Mouse (Mus musculus) CD8-positive naive resting alpha-beta T cell, adult 2 months (primary cell): ENCODE results near the gene Slfn3.
"Not testable (repeated sequence)": the region's sequence is repeated elsewhere in the genome, so short reads cannot be mapped to it uniquely, and the experiment has no call there.

Source experiments
- DNase-seq, 2 experiments: peaks; one replicate each; pipeline ENCODE4 v3.0.0; 2022; ENCODE audit warnings: low read depth in 2 of 2, low spot score in 2 of 2

Gene Slfn3

DNA sequence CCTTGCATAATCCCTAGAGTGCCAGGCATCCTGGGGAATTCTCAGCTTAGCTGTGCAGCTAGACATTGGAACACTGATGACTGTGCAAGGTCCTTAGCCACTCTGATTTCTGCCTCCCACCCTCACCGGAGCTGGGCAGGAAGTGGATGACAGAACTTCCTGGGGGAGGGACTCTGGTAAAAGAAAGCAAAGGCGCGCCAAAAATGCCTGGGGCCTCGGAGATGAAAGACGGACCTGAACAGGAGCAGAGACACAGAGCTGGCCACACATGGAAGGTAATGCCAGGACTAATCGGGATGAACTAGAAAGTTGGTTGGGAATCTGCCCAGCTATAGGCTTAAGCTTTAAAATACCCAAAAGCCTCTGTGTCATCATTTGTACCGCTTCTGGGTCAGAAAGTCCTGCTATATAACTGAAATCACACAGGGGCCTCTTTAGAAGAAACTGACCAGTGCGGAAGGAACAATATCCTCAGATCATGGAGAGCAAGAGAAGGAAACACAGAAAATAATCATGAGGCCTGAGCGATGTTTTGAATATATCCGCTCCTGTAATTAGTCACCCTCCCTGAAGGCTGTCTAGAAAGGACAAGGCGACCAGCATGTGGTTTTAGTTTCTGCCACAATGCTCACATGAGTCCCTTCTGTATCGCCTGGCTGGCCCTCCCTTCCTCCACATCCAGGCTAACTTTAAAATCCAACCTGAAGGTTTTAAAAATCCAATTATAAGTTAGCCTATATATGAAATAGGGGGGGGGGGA lies at the start of gene Slfn3:
Slfn3 (plus strand) TSS at position 197 of the 760 bp plus-strand sequence.
- peak; percentile 57 to 70 for DNase-seq

DNA sequence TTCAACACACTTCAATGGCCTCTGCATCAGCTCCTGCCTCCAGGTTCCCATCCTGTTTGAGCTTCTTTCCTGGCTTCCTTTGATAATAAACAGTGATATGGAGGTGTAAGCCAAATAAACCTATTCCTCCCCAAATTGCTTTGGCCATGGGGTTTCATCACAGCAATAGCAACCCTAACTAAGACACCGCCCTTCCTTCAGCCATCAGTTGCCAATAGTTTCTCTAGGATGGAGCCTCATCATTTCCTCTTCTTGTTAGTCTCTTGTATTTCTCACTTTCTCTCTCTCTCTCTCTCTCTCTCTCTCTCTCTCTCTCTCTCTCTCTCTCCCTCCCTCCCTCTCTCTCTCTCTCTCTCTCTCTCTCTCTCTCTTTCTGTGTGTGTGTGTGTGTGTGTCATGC lies 42.2 kb upstream of the Slfn3 start:
- not testable (repeated sequence) for DNase-seq

DNA sequence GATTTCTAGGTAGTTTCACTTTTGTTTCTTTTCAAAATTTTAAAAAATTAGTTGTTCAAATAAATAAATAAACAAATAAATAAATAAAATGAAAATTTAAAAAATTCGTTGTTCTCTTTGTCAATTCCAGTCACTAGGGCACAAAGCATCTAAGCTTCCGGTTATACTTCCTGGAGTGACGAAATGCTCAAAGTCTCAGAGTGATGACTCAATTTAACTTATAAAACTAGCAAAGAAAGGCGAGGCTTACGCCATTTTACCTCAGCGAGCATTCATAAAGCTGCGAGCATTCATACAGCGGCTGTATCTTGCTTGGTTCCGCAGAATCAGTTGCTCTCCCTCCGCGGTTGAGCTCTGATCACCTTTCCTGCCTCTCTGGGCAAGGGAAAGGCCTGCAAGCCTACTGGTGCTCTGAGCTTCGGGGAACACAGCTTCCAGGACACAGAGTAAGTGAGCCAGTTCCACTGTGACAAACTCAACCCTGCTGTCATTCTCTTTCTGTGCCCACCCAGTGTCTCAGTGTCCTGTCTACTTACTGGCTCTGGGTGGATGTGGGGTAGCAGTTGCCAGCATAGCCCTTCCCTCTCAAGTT lies 16.1 kb upstream of the Slfn3 start, which contains the start of gene Slfn4:
Slfn4 (plus strand) TSS at position 239 of the 592 bp plus-strand sequence.
- DNase-seq: no peak

DNA sequence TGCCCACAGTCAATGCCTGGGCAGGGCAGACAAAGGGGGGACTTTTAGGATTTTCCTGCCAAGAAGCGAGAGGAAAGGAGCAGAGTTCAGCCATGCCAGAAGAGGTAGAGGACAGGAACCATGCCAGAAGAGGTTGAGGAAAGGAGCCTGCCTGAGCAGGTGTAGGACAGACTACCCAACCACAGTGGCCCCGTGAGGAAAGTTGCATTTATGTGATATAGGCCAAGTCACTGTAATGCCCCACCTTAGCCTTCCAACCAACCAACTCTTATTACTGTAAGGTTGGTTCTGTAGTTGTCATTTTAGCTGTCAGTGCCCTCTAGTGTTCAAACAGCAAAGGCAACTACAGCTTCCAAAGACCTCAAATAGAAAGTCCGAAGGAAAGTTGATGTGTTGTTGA lies 871 bp downstream of the Slfn3 start:
- peak; percentile 10 to 42 for DNase-seq

DNA sequence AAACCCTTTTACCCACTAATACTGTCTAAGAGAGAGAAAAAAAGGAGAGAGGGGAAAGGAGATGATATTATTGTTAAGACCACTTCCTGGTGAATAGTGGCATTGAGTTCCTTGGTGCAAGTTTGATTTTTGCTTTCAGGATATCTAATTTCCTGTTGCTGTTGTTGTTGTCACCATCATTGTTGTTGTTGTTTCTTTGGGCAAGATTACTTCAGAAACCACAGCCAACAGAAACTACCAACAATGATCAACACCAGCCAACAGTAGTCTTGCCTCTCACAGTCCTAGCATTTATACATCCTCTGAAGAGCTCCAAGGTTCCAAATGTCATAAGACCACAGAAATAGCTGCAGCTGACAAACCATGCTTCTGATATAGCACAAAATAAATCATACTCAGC lies 13.9 kb downstream of the Slfn3 start:
- no peak for DNase-seq

DNA sequence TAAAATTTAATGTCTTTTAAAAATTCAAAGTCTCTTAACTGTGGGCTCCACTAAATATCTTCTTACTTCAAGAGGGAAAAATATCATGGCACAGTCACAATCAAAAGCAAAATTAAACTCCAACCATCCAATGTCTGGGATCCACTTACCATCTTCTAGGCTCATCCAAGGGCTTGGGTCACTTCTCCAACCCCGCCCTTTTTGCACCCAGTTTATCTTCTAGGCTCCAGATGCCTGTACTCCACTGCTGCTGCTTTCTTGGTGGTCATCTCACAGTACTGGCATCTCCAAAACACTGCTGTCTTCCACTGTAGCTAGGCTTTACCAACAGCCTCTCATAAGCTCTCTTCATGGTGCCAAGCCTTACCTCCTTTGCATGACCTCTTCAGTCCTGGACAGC lies 25.0 kb downstream of the Slfn3 start:
- no peak for DNase-seq

DNA sequence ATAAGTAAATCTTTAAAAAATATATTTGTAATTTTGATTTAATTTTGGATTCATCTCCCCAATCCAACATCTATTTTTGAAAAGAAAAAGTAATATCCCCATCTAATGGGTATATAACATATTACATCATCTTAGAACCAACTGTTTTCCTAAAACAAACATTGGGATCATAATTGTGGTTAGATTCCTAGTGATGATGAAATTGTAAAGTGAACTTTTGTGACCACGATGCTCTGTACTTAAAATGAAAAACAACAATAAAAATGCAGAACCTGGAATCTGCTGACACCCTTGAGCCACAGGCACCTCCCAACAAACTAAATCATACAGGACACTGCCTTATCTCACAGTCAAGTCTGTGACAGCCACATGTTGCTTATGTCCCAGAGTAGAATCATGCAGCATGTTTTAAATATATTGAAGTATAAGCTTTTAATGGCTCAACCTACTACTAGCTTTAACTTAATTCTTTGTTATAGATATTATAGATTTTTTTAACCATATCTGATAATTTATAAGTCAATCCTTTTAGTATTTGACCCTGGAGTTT lies 30.3 kb downstream of the Slfn3 start:
- no peak for DNase-seq

DNA sequence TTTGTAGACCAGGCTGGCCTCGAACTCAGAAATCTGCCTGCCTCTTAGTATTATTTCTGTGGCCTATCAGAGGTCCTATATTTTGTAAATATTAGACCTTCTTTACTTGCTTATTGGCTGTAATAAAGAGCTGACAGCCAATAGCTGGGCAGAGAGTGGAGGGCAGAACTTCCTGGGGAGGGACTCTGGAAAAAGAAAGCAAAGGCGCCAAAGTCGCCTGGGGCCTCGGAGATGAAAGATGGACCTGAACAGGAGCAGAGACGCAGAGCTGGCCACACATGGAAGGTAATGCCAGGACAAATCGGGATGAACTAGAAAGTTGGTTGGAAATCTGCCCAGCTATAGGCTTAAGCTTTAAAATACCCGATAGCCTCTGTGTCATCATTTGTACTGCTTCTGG lies 32.2 kb downstream of the Slfn3 start:
- peak; percentile 11 to 28 for DNase-seq

DNA sequence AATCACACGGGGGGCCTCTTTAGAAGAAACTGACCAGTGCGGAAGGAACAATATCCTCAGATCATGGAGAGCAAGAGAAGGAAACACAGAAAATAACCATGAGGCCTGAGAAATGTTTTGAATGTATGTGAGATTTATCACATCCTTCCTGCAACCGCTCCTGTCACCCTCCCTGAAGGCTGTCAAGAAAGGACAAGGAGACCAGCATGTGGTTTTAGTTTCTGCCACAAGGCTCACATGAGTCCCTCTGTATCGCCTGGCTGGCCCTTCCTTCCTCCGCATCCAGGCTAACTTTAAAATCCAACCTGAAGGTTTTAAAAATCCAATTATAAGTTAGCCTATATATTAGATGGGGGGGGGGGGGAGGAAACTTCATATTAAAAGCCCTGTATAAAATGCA lies 32.7 kb downstream of the Slfn3 start:
- peak in 1 of 2 experiments; percentile 10 for DNase-seq

DNA sequence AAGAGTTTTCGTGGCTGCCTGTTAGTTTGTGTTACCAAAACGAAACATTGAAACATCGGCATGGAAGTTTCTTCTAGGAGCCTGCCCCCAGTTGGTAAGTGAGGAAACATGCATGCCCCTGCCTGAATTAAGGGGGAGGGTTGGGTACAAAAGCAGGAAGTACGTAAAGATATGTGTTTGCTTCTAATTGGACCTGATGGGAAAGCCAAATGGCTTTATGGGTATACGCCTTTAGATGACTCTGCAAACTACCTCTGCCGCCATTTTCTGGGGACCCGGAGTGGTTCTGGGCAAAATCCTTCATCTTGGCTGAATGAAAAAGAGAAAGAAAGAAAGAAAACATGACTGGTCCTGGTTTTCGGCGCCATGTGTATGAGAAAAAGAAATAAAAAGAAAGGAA lies 33.1 kb downstream of the Slfn3 start:
- DNase-seq: peak; percentile 65 to 74

DNA sequence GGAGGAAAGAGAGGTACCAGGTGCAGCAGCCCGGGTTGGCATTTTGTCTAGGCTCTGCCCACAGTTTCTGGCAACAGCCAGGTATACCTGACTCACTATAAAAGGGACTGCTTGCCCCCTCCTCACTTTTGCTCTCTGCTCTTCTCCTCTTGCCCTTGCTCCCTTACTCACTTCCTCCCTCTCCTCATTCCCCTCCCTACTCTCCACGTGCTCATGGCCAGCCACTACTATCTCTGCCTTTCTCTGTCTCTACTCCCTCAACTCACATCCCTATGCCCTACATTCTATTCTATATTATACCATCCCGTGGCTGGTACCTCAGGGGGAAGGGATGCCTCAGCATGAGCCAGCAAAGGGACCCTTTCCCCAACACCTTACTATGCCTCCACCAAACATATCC lies 33.6 kb downstream of the Slfn3 start:
- peak in 1 of 2 experiments; percentile 3 for DNase-seq

DNA sequence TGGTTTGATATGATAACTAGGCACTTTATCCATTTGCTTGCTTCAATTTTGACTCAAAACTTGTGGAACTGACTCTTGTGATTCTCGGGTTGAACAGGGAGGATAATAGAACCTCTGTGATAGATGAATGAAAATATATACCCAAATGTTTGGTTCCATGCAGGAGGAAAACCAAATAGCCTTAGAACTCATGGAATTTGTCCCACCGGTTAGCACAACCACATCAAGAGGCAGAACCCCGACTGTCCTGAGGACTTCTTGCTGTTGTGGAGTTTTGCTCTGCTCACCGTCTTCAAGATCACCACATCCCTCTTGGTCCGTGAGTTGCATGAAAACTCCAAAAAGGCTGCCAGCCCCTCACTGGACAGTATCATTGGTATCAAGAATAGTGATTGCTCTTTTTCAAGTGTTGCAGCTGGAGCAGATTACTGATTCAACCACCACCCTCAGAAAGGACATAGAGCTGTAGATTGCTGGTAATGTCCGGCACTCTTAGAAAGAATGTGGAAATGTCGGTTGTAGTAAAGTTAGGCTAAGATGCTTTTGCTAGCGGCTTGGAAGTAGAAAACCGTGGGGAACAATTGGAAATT lies 34.3 kb downstream of the Slfn3 start:
- DNase-seq: no peak

DNA sequence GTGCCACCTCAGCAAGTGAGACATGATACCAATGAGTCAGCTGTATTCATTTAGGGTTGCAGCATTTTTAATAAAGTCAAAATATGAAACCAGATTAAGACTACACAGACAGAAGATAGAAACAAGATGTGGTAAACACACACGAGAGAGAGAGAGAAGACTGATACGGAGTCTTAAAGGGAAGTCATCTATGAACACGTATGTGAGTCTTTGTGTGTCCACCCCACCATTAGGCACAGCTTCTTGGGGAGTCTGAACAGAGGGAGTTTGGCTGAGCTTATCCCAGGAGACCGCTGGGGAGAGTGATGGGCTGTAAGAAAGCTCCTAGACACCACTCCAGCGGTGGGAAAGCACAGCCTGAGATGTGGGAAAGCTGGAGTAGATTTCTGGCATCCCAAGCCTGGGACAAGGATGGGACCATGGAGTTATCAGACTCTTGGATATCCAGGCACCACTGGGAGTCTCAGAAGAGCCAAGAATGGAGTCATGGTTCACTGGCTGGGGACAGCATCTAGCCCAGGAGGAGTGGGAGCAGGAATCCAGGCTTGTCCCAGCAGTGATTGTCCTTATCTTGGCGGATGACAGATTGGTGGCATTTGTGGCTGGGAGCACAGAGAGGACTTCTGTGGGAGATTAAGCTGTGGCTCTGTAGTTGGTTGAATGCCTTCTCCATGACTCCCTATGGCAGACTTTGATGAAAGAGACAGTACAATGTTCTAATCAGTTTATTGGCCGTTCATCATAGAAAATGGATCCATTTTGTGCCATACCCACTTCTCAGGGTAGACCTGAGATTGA lies 37.0 kb downstream of the Slfn3 start:
- no peak for DNase-seq

DNA sequence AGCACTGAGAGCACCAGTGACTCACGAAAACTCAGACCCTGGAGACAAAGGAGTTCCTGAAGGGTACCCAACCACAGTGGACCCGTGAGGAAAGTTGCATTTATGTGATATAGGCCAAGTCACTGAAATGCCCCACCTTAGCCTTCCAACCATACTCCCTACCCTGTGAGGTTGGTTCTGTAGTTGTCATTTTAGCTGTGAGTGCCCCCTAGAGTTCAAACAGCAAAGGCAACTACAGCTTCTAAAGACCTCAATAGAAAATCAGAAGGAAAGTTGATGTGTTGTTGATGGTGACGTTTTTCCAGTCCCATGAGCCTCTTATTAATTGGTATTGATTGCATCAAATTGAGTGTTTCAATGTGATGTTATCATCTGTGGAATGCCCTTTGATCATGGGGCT lies 39.8 kb downstream of the Slfn3 start:
- DNase-seq: peak; percentile 19 to 39

DNA sequence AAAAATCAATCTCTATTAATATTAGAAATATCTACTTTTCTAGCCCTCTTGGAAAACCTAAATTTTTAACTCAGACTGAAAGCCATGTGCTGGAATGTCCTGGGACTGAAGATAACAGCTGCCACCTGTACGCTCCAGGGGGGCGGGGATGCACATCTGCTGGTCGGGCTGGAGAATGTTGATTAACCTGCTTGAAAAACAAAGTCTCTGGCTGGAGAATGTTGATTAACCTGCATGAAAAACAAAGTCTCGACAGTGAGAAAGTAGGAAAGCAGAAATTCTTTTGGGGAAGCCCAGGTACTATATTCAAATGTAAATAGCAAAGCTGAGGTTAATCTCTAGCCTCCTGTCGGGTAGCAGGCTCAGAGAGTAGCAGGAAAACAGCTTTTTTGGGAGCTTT lies 42.5 kb downstream of the Slfn3 start:
- DNase-seq: not testable (repeated sequence)

DNA sequence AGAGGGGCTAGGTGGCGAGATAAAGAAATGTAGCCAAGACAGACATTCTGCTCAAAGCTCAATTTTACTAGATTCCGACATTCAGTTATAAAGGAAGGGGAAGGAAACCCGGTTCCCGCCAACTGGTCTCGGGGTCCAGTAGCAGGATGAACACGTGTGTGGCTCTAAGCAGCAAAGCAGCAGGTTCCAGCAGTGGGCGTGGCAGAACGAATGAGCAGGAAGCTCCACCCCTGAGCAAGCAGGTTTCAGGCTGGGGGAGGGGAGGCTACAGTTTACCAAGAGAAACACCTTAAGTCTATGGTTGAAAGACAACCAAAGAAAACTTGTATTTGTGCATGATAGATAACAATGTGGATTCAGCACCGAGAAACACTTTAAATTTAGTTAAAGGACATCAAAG lies 46.3 kb downstream of the Slfn3 start:
- DNase-seq: not testable (repeated sequence)

DNA sequence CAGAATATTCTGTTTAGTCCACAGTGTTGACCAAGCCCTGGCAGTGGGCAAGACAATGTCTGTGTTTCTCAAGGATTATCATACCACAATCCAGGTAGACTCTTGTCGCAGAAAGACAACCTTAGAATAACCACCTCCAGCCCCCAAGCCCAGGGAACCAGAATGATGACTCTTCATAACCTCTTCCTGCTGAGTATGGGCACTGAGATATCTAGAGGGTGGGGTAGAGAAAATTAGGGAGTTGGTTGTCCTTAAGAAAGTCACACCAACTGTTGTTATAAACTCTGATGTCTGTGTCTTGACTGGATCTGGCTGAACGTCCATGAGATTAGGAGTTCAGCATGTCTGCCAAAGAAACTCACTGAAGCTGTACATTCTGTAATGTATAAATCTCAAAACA lies 47.3 kb downstream of the Slfn3 start:
- DNase-seq: no peak

DNA sequence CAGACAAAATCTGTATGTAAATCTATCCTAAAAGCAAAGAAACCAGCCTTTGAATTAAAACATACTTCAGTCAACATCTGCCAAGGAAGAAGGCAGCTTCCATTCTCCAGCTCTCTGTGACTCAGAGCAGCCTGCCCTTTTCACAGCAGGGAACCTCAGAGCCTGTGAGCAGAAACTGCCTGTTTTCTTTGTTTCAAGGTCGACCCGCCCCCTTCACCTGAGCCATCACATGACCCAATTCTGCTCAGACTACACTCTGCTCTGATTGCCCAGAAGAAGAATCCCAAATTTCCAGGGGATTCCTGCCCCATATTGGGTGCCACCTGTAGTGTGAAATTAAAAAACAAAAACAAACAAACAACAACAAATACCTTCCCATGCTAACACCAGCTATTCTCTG lies 48.7 kb downstream of the Slfn3 start:
- DNase-seq: no peak

DNA sequence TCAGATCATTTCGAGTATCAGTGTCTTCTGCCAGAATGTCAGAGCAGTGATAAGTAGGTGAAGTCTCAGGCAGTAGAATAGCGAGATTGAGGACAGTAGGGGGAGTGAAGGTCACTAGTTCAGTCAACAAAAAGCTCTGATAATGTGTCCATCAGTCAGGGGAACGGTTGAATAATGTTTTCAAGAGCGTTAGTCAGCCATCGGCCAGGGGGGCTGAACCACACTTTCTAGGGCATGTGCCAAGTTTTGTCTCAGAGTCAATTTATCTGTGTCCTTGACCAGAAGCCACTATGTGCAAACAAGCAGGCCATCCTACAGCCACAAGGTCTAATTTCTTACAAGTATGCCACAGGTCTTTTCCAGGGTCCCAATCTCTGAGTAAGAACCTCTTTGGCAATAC lies 66.1 kb downstream of the Slfn3 start:
- DNase-seq: not testable (repeated sequence)

DNA sequence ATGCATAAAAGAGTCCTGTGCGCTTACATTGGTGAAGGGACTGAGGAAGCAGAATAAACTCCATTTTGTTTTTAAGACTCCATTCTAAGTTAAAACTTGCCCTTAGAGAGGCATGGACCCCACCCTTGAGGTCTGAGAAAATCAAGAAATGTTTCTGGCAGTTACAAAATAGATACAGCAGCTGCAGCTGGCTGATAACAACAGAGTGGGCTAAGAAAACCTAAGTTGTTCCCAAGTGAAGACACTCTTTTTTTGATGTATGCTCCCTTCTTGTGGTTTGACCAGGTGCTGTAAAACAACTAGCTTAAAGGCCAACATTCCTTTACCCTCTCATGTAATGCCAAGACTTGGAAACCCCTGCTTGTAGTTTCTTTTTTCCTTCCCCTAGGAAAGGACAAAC lies 71.5 kb downstream of the Slfn3 start:
- DNase-seq: no peak

DNA sequence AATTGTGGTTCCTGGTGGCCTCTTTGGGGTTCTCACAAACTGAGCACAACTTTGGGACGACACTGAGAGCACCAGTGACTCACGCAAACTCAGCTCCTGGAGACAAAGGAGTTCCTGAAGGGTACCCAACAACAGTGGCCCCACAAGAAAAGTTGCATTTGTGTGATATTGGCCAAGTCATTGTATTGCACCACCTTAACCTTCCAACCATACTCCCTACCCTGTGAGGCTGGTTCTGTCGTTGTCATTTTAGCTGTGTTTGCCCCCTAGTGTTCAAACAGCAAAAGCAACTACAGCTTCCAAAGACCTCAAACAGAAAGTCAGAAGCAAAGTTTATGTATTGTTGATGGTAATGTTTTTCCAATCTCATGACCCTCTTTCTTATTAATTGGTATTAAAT lies 72.0 kb downstream of the Slfn3 start:
- peak in 1 of 2 experiments; percentile 9 for DNase-seq
